ENCODE assay signal across 23 mouse cellular contexts in the genomic region with DNA sequence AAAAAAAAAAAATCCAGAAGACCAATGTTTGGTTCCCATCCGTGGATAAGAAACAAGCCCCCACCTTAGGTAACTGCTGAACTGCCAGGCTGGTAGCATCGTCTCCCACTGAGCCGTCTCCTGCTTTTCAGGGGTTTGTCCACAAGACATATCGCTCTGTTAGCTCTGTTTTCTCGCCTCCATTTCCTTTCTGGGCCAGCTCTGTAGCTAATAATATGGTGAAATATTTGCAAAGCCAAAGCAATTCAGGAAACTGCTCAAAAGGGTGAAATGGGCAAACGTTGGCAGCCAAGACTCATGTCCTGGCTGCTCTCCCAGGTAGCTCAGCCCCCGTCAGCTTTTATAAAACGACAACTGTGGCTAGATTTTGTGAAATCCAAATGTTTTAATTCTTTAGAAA. TPM values are rescaled to one million over a fixed set of nuclear protein-coding genes. Genes with fewer than 3 reads are reported as not detected.
DNase-seq lines count a peak whose midpoint lies in the region; ATAC-seq and TF ChIP-seq lines count a peak whose summit lies in the region.
"Had no signal": no experiment of that assay in that cellular context is flagged by ENCODE, and none has a peak within 500 bp of the region (broad histone marks: within the 10 kb centered on the region; RNA-seq: fewer than 3 reads in every experiment).

No protein-coding gene starts in this region.

- no peak overlapping the region for H3K4me2 ChIP-seq in lung, embryonic 14.5 days
- H3K4me2 ChIP-seq: hindbrain, embryonic 12.5 days; intestine, embryonic 15.5 days; kidney, embryonic 15.5 days; neural tube, embryonic 12.5 days had no signal

- H3K4me3 ChIP-seq in lung, embryonic 14.5 days (ENCODE audit: low read depth, low read length), result no peak overlapping the region
- H3K4me3 ChIP-seq: heart, embryonic 10.5 days; hindbrain, embryonic 12.5 days; intestine, embryonic 15.5 days; kidney, embryonic 15.5 days; layer of hippocampus, adult 2 months; neural tube, embryonic 12.5 days had no signal

- no peak for TF ChIP-seq CTCF in lung, embryonic 14.5 days (IDR thresholded peaks at IDR 0.05; ENCODE audit: low read depth)

- H3K27ac ChIP-seq in lung, embryonic 14.5 days (ENCODE audit: low read depth), result no peak overlapping the region
- H3K27ac ChIP-seq: heart, embryonic 10.5 days; hindbrain, embryonic 12.5 days; intestine, embryonic 15.5 days; kidney, embryonic 15.5 days; layer of hippocampus, adult 2 months; neural tube, embryonic 12.5 days had no signal

- no peaks in the 10 kb centered on the region for H3K36me3 ChIP-seq in lung, embryonic 14.5 days (ENCODE audit: insufficient read depth)
- H3K36me3 ChIP-seq: hindbrain, embryonic 12.5 days; intestine, embryonic 15.5 days; kidney, embryonic 15.5 days; neural tube, embryonic 12.5 days had no signal

- peaks cover 3% of the 10 kb centered on the region; the same call in 1 of the 2 replicates for H3K9me3 ChIP-seq in lung, embryonic 14.5 days (ENCODE audit: low read depth, low read length)
- H3K9me3 ChIP-seq: heart, embryonic 10.5 days; hindbrain, embryonic 12.5 days; intestine, embryonic 15.5 days; kidney, embryonic 15.5 days; neural tube, embryonic 12.5 days had no signal

- H3K27me3 ChIP-seq in lung, embryonic 14.5 days (ENCODE audit: insufficient read depth, low read length), result no peaks in the 10 kb centered on the region
- H3K27me3 ChIP-seq: hindbrain, embryonic 12.5 days; intestine, embryonic 15.5 days; kidney, embryonic 15.5 days; neural tube, embryonic 12.5 days had no signal

- no peaks in the 10 kb centered on the region for H3K4me1 ChIP-seq in lung, embryonic 14.5 days (ENCODE audit: insufficient read depth)
- H3K4me1 ChIP-seq: hindbrain, embryonic 12.5 days; intestine, embryonic 15.5 days; kidney, embryonic 15.5 days; neural tube, embryonic 12.5 days had no signal

- ATAC-seq in lung, embryonic 14.5 days (ENCODE audit: insufficient read depth), result no peak
- ATAC-seq: forebrain, postnatal 0 days; intestine, embryonic 15.5 days had no signal

- no peak overlapping the region for H3K9ac ChIP-seq in lung, embryonic 14.5 days
- H3K9ac ChIP-seq: forebrain, postnatal 0 days; hindbrain, embryonic 12.5 days; intestine, embryonic 15.5 days; kidney, embryonic 15.5 days; neural tube, embryonic 12.5 days had no signal

- peak; percentile 8 to 37 for DNase-seq in cerebellum, postnatal 14 days
- no peak for DNase-seq in cerebellum, adult 11-12 months
- DNase-seq in lung, embryonic 14.5 days, result peak; percentile 3
- no peak for DNase-seq in lung, adult 18-20 months
- peak; percentile 3 for DNase-seq in adipocyte (ENCODE audit: low spot score)
- peak; percentile 8 for DNase-seq in layer of hippocampus, adult 9-10 months (ENCODE audit: low spot score)
- DNase-seq in adrenal gland, adult (ENCODE audit: inconsistent age in 2 of 2, low spot score in 1 of 2), result no peak
- no peak for DNase-seq in heart, adult 18-20 months
- DNase-seq: adrenal gland, postnatal 14 days; cerebellum, adult 9-10 months; forebrain, postnatal 0 days; gastrocnemius, postnatal 36 days; heart, postnatal 10 days; lung, adult 2 months; right cerebral cortex, postnatal 14 days had no signal

- WGBS in lung, embryonic 14.5 days, result 63% methylated on average over 8 of the region's 8 CpGs

RNA-seq across cellular contexts. Expression of gene Mlip, which starts 50.4 kb away (rescaled TPM):
- 1.0 and 4.1 TPM in 2 replicates for polyA plus RNA-seq in lung, embryonic 14.5 days (2014; fragmentation: Nextera tagmentation; extraction: Ambion mirVana)
- 100 to 1,000 TPM; 154 to 164 TPM for total RNA-seq in heart, adult 18-20 months (2021)
- total RNA-seq: liver, adult 2 months; megakaryocyte-erythroid progenitor cell, adult 5-6 weeks had no signal
- polyA plus RNA-seq: liver, adult 2 months had no signal

Comparison
In these comparisons a context has a peak if more than half of its experiments do, and no peak if none do; other contexts are left out.
1. DNase-seq: peak in cerebellum, postnatal 14 days (2 of 2), lung, embryonic 14.5 days (single experiment), adipocyte (single experiment) and layer of hippocampus, adult 9-10 months (single experiment); none in cerebellum, adult 11-12 months (single experiment), lung, adult 18-20 months (0 of 2), adrenal gland, adult (0 of 2) and heart, adult 18-20 months (0 of 2).